Mouse (Mus musculus): Measurements from ENCODE around the gene Dld.

DNA sequence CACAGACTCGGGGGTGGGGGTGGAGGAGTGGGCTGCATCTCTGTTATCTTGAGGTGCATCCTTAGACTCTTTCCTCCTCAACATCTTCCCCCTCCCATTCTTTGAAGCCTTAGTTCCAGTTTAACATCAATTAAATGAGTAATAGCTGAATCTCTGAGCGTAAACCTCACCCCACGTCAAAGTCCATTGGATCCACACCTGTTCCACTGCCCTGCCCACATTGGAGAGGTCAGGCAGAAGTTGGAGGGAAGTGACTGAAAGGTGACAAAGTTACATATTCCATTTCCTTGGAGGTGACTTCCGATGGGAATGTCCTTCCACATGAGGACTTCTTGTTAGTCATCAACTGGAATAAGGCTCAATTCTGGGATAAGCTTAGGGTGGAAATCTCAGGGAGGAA, 46.5 kb upstream of the Dld start:
- no peak for TF ChIP-seq CTCF (conservative IDR thresholded peaks at IDR 0.05; ENCODE audit: low read length)
- TF ChIP-seq NANOG (IDR thresholded peaks at IDR 0.05; ENCODE audit: borderline replicate concordance, low read length) = no peak
